Mouse (Mus musculus): ENCODE data around the gene Fam208b. TPM values are rescaled to one million over a fixed set of nuclear protein-coding genes. Genes with fewer than 3 reads are reported as not detected.

The Fam208b gene
- polyA plus RNA-seq (2012; rRNA removed): 28.6 and 31.1 TPM in 2 replicates

DNA sequence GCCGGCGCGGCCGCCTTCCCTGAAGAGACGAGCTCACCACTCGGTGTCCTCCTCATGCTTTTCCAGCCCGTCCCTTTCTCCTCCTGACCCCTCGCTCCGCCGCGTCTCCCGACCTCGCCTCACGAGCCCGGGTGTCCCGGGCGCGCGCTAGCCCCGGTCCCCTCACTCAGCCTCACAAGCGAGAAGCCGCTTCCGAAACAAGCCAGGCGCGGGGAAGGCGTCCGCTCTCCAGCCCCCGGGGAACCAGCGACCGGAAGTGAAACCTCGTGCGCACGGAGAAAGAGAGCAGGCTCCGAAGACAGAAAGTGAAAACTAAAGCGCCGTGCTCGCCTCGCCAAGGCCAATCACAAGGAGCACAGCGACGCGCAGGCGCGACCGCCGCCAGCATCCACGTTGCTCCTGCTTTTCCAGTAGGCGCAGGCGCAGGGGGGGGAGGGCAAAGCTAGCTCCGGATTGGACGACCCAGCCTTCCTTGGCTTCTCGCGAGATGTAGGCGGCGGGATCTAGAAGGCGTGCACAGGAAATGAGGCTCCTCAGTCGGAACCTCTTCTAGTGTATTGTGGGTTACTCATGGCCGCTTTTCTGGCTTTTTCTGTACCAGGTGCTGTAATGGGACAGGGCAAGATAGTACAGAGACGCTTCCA lies at the start of gene Fam208b:
Gene Fam208b (minus strand): TSS at position 314 of the 644 bp plus-strand sequence.
- DNase-seq (ENCODE audit: low read depth): peak; percentile 100
- TF ChIP-seq POLR2A (IDR thresholded peaks at IDR 0.05; ENCODE audit: borderline replicate concordance, extremely low read depth, insufficient read depth, insufficient read length, poor library complexity, severe bottlenecking): peak; percentile 41; the same call in 1 of the 2 replicates
- TF ChIP-seq CTCF (IDR thresholded peaks at IDR 0.05; ENCODE audit: borderline replicate concordance, extremely low read depth, insufficient read depth, insufficient read length): no peak

DNA sequence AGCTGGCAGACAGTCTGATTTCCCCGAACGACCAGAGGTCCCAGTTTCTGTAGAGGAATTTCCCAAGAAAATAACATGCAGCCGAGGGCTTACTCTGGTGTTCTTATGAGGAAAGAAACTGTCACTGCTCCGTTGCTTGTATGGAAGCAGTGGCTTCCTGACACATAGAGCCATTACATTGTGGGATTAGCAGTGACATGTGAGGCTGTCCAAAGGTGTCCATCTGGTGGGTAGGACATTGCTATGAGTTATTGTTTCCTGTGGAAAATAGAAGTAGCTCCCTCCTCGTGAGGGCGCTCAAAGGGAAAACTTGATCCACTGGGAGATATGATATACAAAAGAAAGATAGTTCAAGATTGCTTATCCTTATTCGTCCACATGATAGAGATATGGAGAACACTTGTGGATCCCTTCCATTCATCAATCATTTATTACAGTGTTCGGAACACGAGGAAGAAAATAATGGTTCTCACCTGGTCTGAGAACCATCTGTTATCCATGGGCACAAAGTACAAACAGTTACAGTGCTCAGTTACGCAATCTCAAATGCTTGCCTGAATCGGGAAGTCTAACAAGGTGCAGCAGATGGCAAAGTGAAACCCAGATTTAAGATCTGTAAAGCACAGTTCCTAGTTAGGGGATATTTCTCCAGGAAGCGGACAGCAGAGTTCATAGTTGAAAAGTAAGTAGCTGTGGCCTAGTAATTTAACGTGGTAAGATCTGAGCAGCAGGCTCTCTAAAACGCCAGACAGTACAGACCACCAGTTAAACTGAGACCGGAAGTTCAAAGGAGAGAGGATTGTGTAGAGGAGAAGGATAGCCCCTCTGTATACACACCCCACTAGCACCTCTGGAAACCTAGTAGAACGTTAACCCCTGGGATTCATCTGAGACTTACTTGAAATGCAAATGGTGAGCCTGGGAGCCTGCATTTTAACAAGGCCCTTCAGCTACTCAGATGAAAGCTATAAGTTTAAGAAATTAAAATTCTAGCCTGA lies 48.6 kb upstream of the Fam208b start:
- TF ChIP-seq POLR2A (IDR thresholded peaks at IDR 0.05; ENCODE audit: borderline replicate concordance, extremely low read depth, insufficient read depth, insufficient read length, poor library complexity, severe bottlenecking) (no peak), CTCF (IDR thresholded peaks at IDR 0.05; ENCODE audit: borderline replicate concordance, extremely low read depth, insufficient read depth, insufficient read length) (no peak)
- DNase-seq (ENCODE audit: low read depth): no peak

DNA sequence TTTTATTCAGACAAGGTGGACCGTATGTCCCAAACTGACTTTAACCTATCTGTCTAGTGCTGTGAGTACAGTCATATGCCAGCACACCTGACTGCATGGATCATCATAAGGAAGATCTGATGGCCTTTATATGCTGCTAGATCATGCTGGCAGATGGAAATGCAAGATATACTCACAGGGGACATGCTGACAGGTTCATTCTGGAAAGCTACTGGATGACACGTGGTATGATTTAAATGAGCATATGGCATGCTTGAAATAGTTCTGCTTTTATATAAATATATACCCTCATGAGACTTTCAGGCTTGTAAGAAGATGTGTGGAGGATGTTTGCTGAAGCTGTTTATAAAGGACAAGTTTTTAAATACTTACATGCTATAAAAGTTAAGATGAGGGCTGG lies 43.5 kb upstream of the Fam208b start:
- no peak for TF ChIP-seq POLR2A (IDR thresholded peaks at IDR 0.05; ENCODE audit: borderline replicate concordance, extremely low read depth, insufficient read depth, insufficient read length, poor library complexity, severe bottlenecking)
- no peak for TF ChIP-seq CTCF (IDR thresholded peaks at IDR 0.05; ENCODE audit: borderline replicate concordance, extremely low read depth, insufficient read depth, insufficient read length)
- DNase-seq (ENCODE audit: low read depth): peak; percentile 12

DNA sequence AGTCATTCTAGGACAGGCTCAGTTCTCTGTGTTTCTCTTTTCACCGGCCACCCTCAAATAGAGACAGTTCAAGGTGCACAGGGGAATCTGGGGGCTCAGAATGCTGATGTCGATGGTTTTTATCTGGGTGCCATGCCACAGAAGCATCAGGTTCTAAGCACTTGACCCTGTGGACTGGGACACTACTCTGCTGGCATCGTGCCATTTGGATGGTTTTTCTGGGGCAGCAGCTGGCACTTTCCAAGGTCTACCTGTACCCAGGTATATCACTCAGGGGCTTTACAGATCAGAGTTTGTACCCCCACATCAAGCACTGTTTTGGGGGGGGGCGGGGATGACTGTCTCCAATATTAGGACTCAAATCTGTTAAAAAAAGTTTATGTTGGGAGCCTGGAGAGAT lies 39.7 kb upstream of the Fam208b start:
- DNase-seq (ENCODE audit: low read depth): no peak
- no peak for TF ChIP-seq POLR2A (IDR thresholded peaks at IDR 0.05; ENCODE audit: borderline replicate concordance, extremely low read depth, insufficient read depth, insufficient read length, poor library complexity, severe bottlenecking)
- TF ChIP-seq CTCF (IDR thresholded peaks at IDR 0.05; ENCODE audit: borderline replicate concordance, extremely low read depth, insufficient read depth, insufficient read length): no peak

DNA sequence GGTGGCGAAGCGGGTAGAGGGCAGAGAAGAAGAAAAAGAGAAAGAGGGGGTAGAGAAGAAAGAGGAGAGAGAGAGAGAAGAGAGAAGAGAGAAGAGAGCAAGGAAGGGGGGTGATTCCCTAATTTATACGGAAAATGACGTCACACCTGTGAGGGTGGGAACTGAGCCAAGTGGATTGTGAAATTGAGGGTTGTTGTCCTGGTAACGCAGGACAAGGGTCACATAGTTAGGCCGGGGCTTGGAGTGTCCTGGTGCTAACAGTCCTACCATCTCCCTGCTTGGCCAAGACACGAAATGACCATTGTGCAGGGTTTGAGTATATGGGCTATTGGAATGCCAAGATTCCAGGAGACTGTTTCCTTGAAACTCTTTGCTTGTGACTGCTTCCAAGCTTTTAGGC lies 35.7 kb upstream of the Fam208b start:
- no peak for DNase-seq (ENCODE audit: low read depth)
- TF ChIP-seq CTCF (IDR thresholded peaks at IDR 0.05; ENCODE audit: borderline replicate concordance, extremely low read depth, insufficient read depth, insufficient read length) (no peak), POLR2A (IDR thresholded peaks at IDR 0.05; ENCODE audit: borderline replicate concordance, extremely low read depth, insufficient read depth, insufficient read length, poor library complexity, severe bottlenecking) (no peak)

DNA sequence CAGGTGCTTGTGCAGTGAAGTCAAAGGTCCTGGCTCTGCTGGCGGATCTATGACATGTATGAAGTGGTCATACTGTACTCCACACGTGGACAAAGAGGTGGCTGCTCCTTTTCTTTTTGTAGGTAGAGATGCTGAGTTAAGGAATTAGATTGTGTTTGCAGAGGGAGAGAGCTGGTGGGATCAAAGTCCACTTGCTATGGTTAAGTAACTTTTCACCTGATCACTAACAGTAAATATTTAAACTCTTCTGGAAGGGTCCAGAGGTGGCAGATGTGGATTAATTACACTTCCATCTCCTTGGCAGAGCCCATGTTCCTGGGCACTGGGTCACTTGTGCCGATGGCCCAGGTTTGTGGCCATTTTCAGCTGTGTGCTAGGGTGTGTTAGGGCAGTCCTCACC lies 35.0 kb upstream of the Fam208b start:
- no peak for DNase-seq (ENCODE audit: low read depth)
- TF ChIP-seq POLR2A (IDR thresholded peaks at IDR 0.05; ENCODE audit: borderline replicate concordance, extremely low read depth, insufficient read depth, insufficient read length, poor library complexity, severe bottlenecking) (no peak), CTCF (IDR thresholded peaks at IDR 0.05; ENCODE audit: borderline replicate concordance, extremely low read depth, insufficient read depth, insufficient read length) (no peak)

DNA sequence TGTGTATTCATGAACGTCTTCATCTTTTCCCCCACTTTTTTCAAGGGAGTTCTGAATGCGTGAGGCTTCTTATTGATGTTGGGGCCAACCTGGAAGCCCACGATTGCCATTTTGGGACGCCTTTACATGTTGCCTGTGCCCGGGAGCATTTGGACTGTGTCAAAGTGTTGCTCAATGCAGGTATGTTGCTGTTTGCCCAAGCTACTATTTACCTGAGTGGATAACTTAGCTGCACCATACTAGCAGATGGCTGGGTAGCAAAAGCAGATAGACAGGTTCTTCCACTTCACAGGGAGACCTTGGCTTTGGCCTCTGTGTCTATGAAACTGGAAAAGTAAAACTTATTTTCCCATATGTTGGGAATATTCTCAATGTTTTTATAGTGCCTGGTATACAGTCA lies 34.0 kb upstream of the Fam208b start:
- no peak for DNase-seq (ENCODE audit: low read depth)
- TF ChIP-seq CTCF (IDR thresholded peaks at IDR 0.05; ENCODE audit: borderline replicate concordance, extremely low read depth, insufficient read depth, insufficient read length): no peak
- no peak for TF ChIP-seq POLR2A (IDR thresholded peaks at IDR 0.05; ENCODE audit: borderline replicate concordance, extremely low read depth, insufficient read depth, insufficient read length, poor library complexity, severe bottlenecking)

DNA sequence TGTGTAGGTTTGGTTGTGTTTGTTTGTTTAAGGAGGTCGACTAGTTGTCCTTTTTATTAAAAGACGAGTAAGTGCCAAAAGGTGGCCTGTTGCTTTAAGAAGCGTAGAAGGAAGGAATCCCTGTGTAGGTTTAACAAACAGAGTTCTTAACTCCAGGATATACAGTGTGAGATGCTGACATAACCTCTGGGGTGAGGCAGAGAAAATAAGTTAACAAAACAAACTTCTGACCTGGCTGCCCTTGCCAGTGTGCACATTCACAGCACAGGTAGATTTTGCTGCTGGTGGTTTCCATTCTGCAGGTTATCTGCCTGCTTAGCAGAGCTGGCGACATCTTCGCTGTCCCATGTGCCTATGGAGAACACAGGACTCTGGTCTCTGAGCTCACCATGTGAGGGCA lies 31.6 kb upstream of the Fam208b start:
- DNase-seq (ENCODE audit: low read depth): no peak
- TF ChIP-seq CTCF (IDR thresholded peaks at IDR 0.05; ENCODE audit: borderline replicate concordance, extremely low read depth, insufficient read depth, insufficient read length) (no peak), POLR2A (IDR thresholded peaks at IDR 0.05; ENCODE audit: borderline replicate concordance, extremely low read depth, insufficient read depth, insufficient read length, poor library complexity, severe bottlenecking) (no peak)

DNA sequence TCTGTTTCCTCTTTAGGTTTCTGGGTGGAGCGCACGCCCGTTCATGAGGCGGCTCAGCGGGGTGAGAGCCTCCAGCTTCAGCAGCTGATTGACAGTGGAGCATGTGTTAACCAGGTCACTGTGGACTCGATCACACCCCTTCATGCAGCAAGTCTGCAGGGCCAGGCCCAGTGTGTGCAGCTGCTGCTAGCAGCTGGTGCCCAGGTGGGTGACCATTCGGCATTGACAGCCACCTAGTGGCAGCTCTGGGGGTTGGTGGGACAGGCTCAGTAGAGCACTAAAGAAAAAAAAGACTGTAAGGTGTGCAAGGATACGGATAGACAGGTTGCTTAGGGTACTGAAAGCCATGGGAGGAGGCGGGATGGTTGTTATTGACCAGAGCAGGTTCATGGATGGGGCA lies 31.1 kb upstream of the Fam208b start:
- TF ChIP-seq CTCF (IDR thresholded peaks at IDR 0.05; ENCODE audit: borderline replicate concordance, extremely low read depth, insufficient read depth, insufficient read length): peak; percentile 30; the same call in 1 of the 2 replicates
- no peak for TF ChIP-seq POLR2A (IDR thresholded peaks at IDR 0.05; ENCODE audit: borderline replicate concordance, extremely low read depth, insufficient read depth, insufficient read length, poor library complexity, severe bottlenecking)
- no peak for DNase-seq (ENCODE audit: low read depth)

DNA sequence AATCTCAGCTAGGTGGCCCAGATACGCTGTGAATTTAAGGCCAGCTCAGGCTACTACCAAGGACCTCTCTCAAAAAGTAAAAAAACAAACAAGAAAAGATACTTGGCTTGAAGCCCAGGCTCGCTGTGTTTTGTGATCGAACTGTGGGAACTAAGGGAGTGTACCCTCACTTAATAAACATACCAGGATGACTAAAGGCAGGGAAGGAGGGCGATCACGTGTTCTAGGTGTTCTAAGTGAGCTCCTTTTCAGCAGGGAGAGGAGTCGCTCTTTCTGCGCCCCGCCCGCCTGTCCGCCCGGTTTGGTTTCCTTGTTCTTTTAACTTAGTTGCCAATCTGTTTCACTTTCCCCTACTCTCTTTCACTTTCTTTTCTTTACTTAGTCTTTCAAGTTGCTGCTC lies 25.9 kb upstream of the Fam208b start:
- no peak for DNase-seq (ENCODE audit: low read depth)
- no peak for TF ChIP-seq CTCF (IDR thresholded peaks at IDR 0.05; ENCODE audit: borderline replicate concordance, extremely low read depth, insufficient read depth, insufficient read length)
- TF ChIP-seq POLR2A (IDR thresholded peaks at IDR 0.05; ENCODE audit: borderline replicate concordance, extremely low read depth, insufficient read depth, insufficient read length, poor library complexity, severe bottlenecking): no peak

DNA sequence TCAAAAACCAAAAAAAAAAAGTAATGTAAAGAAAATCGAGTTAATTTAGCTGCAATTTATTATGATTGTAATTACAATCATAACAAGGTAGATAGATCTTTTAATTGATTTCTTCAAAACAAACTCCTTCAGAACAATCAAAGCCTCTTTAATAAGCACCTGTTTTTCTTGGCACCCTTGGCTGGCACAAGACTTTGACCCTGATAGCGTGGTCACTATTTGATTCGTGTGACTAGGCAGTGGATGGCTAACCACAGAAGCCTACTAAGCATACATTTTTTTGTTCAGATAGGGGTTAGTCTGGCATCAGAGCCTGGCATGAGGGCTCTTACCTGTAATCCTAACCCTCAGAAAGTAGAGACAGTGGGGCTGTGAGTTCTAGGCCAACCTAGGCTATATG lies 24.2 kb upstream of the Fam208b start:
- no peak for DNase-seq (ENCODE audit: low read depth)
- TF ChIP-seq CTCF (IDR thresholded peaks at IDR 0.05; ENCODE audit: borderline replicate concordance, extremely low read depth, insufficient read depth, insufficient read length) (no peak), POLR2A (IDR thresholded peaks at IDR 0.05; ENCODE audit: borderline replicate concordance, extremely low read depth, insufficient read depth, insufficient read length, poor library complexity, severe bottlenecking) (no peak)
